Mouse (Mus musculus): ENCODE results near the gene Napa.

DNA sequence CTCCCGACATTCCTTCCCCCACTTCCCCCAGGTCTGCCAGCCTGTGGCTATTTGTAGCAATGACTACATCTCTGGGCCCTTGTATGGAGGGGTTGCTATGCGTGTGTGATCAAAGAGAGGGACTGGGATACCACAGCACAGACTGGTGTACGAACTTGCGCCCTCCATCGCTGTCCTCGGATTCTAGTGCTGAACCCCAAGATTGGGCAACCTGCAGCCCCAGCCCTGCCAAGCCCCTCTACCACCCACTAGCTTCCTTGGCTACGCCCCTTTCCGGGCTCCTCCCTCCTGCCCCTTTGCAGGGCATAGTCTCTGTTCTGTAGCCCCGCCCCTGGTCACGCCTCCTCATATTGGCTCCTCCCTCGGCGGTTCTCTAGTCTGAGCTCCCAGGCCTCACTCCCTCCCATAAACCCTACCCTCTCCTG is 31.2 kb downstream of the Napa start, which contains the start of gene Slc8a2:
- TF ChIP-seq CTCF (IDR thresholded peaks at IDR 0.05): no peak
- no peak for TF ChIP-seq EP300 (IDR thresholded peaks at IDR 0.05)
